Mouse (Mus musculus): ENCODE data around the gene Cytl1. TPM values are rescaled to one million over a fixed set of nuclear protein-coding genes. Genes with fewer than 3 reads are reported as not detected.

Cytl1 gene
- total RNA-seq, 4 experiments from 2014 or later = 21.2 to 40.2 (median 28.5) TPM

- no peak for DNase-seq (ENCODE audit: low spot score)
Observed at GRCm38 (mm10) chr5:37769031-37769430, 33.7 kb downstream of the Cytl1 start.

GRCm38 (mm10) chr5:37770870-37771269, 35.6 kb downstream of the Cytl1 start:
- no peak for DNase-seq (ENCODE audit: low spot score)

DNA sequence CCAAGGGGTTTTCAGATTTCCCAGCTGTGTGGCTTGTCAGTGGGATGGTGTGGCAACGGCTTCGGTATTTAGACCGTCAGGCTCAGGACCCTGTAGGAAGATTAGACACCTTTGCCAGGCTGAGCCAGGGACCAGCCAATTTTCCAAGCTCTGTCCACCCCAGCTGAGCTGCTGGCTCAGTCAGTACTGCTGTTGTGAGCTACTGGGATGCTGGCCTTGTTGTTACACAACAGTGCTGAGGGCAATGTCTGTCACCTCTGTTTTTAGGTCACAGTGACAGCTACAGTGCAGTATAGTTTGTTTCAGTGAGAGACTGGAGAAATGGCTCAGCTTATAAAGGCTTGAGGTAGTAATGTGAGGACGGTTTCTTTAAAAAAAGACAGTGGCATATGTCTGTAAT, 38.7 kb downstream of the Cytl1 start:
- DNase-seq (ENCODE audit: low spot score) = no peak

DNA sequence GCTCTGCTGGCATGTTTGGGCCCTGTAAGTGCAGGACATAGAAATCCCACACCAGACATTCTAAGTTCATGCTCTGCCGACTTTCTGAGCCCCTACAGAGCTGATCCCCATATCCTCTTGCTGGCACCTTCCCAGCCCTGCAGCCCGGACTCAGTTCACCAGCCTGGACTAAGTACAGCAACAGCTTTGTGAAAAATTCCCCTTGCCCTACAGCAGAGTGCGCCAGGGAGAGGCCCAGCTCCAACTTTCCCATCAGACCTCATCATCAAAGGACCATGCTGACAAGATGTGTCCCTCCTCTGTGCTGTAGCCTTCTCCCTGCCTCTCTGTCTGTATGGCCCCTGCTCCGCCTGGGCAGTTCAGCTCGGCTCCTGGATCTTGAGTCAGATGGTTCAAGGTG, 40.4 kb downstream of the Cytl1 start:
- no peak for DNase-seq (ENCODE audit: low spot score)

- no peak for DNase-seq (ENCODE audit: low spot score)
Observed at GRCm38 (mm10) chr5:37783306-37783705, 48.0 kb downstream of the Cytl1 start.

GRCm38 (mm10) chr5:37784847-37785391, 49.6 kb downstream of the Cytl1 start:
- DNase-seq (ENCODE audit: low spot score) = no peak

Other genes with a start within 250 kb of the Cytl1 start
- gene Stk32b, start 18.3 kb upstream of the Cytl1 start, total RNA-seq (2022) = under 1 TPM; 0.35 to 0.91 (median 0.64) TPM
- 1 to 10 TPM; 3.0 to 3.8 (median 3.3) TPM for gene Msx1, start 89.1 kb downstream of the Cytl1 start, total RNA-seq (2022)

All from heart, adult 8-10 months (tissue).